Mouse (Mus musculus) limb, embryonic 14.5 days (tissue): ENCODE measurements around the gene Smad3. TPM values are rescaled to one million over a fixed set of nuclear protein-coding genes. Genes with fewer than 3 reads are reported as not detected.

Experiments used
- ATAC-seq: fragments of 200-750 bp; cut with Nextera tagmentation; 2 replicates; pipeline ENCODE4 v1.8.0; 2017; ENCODE audit warnings: low read depth, moderate number of reproducible peaks, moderate TSS enrichment; ENCODE audit not compliant: low FRiP score
- DNase-seq: peaks from one replicate; pipeline ENCODE4 v3.0.0-alpha.2; 2015; ENCODE audit warnings: low spot score
- H3K27ac ChIP-seq: fragments of 300-500 bp; sonication (generic); replicated peaks from 2 replicates; pipeline ENCODE4 v1.5.1; 2014; ENCODE audit warnings: low read depth, mild to moderate bottlenecking, low read length, moderate library complexity, mixed read lengths
- H3K27me3 ChIP-seq: fragments of 300-500 bp; sonication (generic); 2 replicates; pipeline ENCODE4 v1.6.1; 2014; ENCODE audit warnings: low read length, mixed read lengths; ENCODE audit not compliant: control insufficient read depth, insufficient read depth
- H3K36me3 ChIP-seq: fragments of 300-500 bp; sonication (generic); 2 replicates; pipeline ENCODE4 v1.6.1; 2014; ENCODE audit warnings: mild to moderate bottlenecking, low read length, moderate library complexity, mixed read lengths; ENCODE audit not compliant: control insufficient read depth, insufficient read depth
- H3K4me1 ChIP-seq: fragments of 300-500 bp; sonication (generic); 2 replicates; pipeline ENCODE4 v1.6.1; 2014; ENCODE audit warnings: antibody characterized with exemption, low read length, mixed read lengths; ENCODE audit not compliant: control insufficient read depth, insufficient read depth
- H3K4me2 ChIP-seq: fragments of 300-500 bp; sonication (generic); replicated peaks from 2 replicates; pipeline ENCODE4 v1.6.1; 2014; ENCODE audit warnings: low read depth, mild to moderate bottlenecking, low read length, moderate library complexity; ENCODE audit not compliant: severe bottlenecking
- H3K4me3 ChIP-seq: fragments of 300-500 bp; sonication (generic); replicated peaks from 2 replicates; pipeline ENCODE4 v1.5.1; 2014; ENCODE audit warnings: low read length
- H3K9ac ChIP-seq: fragments of 300-500 bp; sonication (generic); 2 replicates; pipeline ENCODE4 v1.6.1; 2014; ENCODE audit warnings: mild to moderate bottlenecking, low read depth, low read length, moderate library complexity; ENCODE audit not compliant: severe bottlenecking
- H3K9me3 ChIP-seq: fragments of 300-500 bp; sonication (generic); 2 replicates; pipeline ENCODE4 v1.6.1; 2016; ENCODE audit warnings: low read length; ENCODE audit not compliant: control insufficient read depth
- POLR2A ChIP-seq: fragments of 200-500 bp; IDR thresholded peaks from 2 replicates; pipeline ENCODE4 v1.8.0; 2012; ENCODE audit warnings: inconsistent platforms, mild to moderate bottlenecking, moderate library complexity, borderline replicate concordance; ENCODE audit not compliant: insufficient read depth, insufficient read length; ENCODE audit errors: extremely low read depth
- WGBS: fragments of 180-500 bp; shearing (Covaris S2); extraction: QIAGEN DNeasy Blood & Tissue Kit; methylation state at CpG from one replicate; pipeline ENCODE4 v1.1.7; 2014; 5-methylcytosine and 5-hydroxymethylcytosine counted together
- polyA plus RNA-seq, 2 experiments: library from polyadenylated mRNA; depleted of rRNA in 1 of 2; stranded (reverse) in 1 of 2; unstranded in 1 of 2; fragments of >200 nt; fragmentation: Nextera tagmentation in 1 of 2; extraction: Ambion mirVana in 1 of 2; gene quantifications; 2 replicates each; pipeline versions ENCODE4 v1.2.1 to v1.2.3; 2012 to 2014

Smad3 gene
- polyA plus RNA-seq, 2 experiments: 25.1 to 50.9 TPM

DNA sequence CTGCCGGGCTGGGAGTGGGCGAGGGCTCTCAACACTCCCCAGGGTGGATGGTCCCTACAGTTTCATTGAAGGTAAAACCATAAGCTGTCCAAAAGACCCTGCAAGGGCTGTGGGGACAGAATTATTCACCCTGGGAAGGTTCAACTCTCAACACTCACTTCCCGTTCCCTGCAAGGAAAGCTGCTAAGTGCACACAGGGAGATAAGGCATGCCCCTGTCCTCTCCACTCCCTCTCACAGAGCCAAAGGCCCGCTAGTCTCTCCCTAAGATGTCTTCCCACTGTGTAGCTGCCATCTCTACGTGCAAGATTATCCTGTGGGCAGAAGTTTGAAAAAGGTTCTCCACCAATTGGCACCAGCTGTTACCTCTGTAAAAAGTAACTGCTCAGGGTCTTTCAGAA lies 60.2 kb downstream of the Smad3 start:
- H3K27me3 ChIP-seq: no peaks in the 10 kb centered on the region
- ATAC-seq (no peak), DNase-seq (no peak)
- TF ChIP-seq POLR2A: no peak
- no peak overlapping the region for H3K4me2 ChIP-seq
- H3K27ac ChIP-seq: no peak overlapping the region; the same call in 1 of the 2 replicates
- H3K4me1 ChIP-seq: peaks cover 53% of the 10 kb centered on the region
- peak overlapping the region; percentile 16; the same call in 1 of the 2 replicates for H3K9ac ChIP-seq
- WGBS: 48% methylated on average over 5 of the region's 5 CpGs
- no peaks in the 10 kb centered on the region for H3K9me3 ChIP-seq
- no peaks in the 10 kb centered on the region; the same call in 1 of the 2 replicates for H3K36me3 ChIP-seq
- no peak overlapping the region for H3K4me3 ChIP-seq

- Histone ChIP-seq H3K4me3 (no peak overlapping the region), H3K27me3 (no peaks in the 10 kb centered on the region), H3K4me2 (no peak overlapping the region), H3K36me3 (no peaks in the 10 kb centered on the region), H3K27ac (no peak overlapping the region), H3K4me1 (peaks cover 52% of the 10 kb centered on the region), H3K9me3 (no peaks in the 10 kb centered on the region), H3K9ac (no peak overlapping the region)
- no peak for TF ChIP-seq POLR2A
- ATAC-seq (no peak), DNase-seq (no peak)
- 62% methylated on average over 10 of the region's 10 CpGs for WGBS
Observed at GRCm38 (mm10) chr9:63696463-63697105, 61.2 kb downstream of the Smad3 start.

- H3K36me3 ChIP-seq: no peaks in the 10 kb centered on the region
- H3K27ac ChIP-seq: no peak overlapping the region
- WGBS: 33% methylated on average over 2 of the region's 2 CpGs
- DNase-seq: no peak
- TF ChIP-seq POLR2A: no peak
- peaks cover 13% of the 10 kb centered on the region for H3K4me1 ChIP-seq
- H3K4me3 ChIP-seq: no peak overlapping the region
- no peaks in the 10 kb centered on the region for H3K27me3 ChIP-seq
- H3K9me3 ChIP-seq: no peaks in the 10 kb centered on the region
- no peak overlapping the region for H3K4me2 ChIP-seq
- no peak overlapping the region for H3K9ac ChIP-seq
- no peak for ATAC-seq
Observed at GRCm38 (mm10) chr9:63691960-63692359, 65.8 kb downstream of the Smad3 start.

DNA sequence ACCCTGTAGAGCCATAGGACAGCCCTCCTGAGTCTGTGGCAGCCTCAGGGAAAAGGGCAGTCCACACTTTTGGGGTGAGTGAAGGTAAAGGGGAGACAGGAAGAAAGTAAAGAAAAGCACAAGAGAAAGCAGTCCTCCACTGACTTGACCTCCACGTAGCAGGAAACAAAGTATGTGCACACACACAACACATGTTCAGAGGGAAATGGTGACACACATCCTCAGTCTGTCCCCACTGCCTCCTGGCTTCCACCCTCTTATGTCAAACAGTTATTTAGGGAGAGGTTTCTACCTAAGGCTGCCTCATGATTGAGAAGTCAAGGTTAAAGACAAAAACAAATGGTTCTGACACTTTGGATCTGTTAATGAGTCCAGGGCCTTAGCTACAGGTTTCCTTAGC lies 67.3 kb downstream of the Smad3 start:
- TF ChIP-seq POLR2A: no peak
- Histone ChIP-seq H3K9ac (no peak overlapping the region), H3K9me3 (no peaks in the 10 kb centered on the region), H3K36me3 (no peaks in the 10 kb centered on the region), H3K4me2 (no peak overlapping the region), H3K4me1 (peaks cover 8% of the 10 kb centered on the region), H3K27ac (no peak overlapping the region), H3K27me3 (no peaks in the 10 kb centered on the region), H3K4me3 (no peak overlapping the region)
- DNase-seq (no peak), ATAC-seq (no peak)
- 100% methylated on average over 1 of the region's 1 CpGs for WGBS

- ATAC-seq: no peak
- DNase-seq: no peak
Observed at GRCm38 (mm10) chr9:63687413-63688015, 70.3 kb downstream of the Smad3 start.

More at GRCm38 (mm10) chr9:63687413-63688015, 70.3 kb downstream of the Smad3 start:
- Histone ChIP-seq H3K9ac (no peak overlapping the region), H3K27ac (no peak overlapping the region), H3K4me1 (peaks cover 7% of the 10 kb centered on the region), H3K4me3 (no peak overlapping the region), H3K9me3 (no peaks in the 10 kb centered on the region), H3K4me2 (no peak overlapping the region), H3K27me3 (no peaks in the 10 kb centered on the region), H3K36me3 (no peaks in the 10 kb centered on the region)
- no peak for TF ChIP-seq POLR2A
- 76% methylated on average over 7 of the region's 7 CpGs for WGBS
